Mouse (Mus musculus) bone marrow, adult 2 months (tissue): ENCODE data around the gene Cdh12.

Experiments
- CTCF ChIP-seq: fragments of 200-500 bp; IDR thresholded peaks from 2 replicates; pipeline ENCODE4 v1.5.1; 2011; ENCODE audit warnings: low read length, control low read depth; ENCODE audit not compliant: control insufficient read depth, insufficient read depth
- POLR2A ChIP-seq: fragments of 200-500 bp; IDR thresholded peaks from 2 replicates; pipeline ENCODE4 v1.6.1; 2011; ENCODE audit warnings: low read depth, mild to moderate bottlenecking, control low read depth, low read length, borderline replicate concordance; ENCODE audit not compliant: control insufficient read depth

DNA sequence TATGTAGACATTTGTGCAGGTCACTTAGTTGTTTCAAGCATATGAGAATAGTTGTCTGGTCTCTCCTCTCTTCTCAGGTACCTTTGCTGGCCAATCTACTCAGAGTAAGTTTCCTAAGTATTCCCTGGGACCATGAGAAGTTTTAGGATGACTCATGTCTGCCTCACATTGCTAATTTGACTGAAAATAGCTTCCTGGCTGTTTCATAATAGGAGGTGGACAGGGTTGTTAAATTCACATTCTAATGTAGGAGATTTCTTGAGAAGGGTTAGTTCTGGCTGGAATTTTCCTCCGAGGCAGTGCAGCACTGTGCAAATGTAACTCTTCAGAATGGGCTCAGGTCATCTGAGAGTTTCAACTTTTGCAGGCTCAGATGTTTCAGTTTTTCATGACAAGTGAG is 423.5 kb downstream of the Cdh12 start:
- TF ChIP-seq CTCF (no peak), POLR2A (no peak)
